Mouse (Mus musculus) natural killer cell, adult 2 months (primary cell): ENCODE measurements around the gene Tas2r119.

Source experiments
- DNase-seq, 2 experiments: peaks; one replicate each; pipeline ENCODE4 v3.0.0; 2022; ENCODE audit warnings: low spot score in 2 of 2

The Tas2r119 gene

GRCm38 (mm10) chr15:32225394-32225793 is 48.3 kb downstream of the Tas2r119 start:
- no peak for DNase-seq

- no peak for DNase-seq
These were observed 49.3 kb downstream of the Tas2r119 start for GRCm38 (mm10) chr15:32226381-32226780.

- DNase-seq: no peak
These were observed 49.9 kb downstream of the Tas2r119 start for GRCm38 (mm10) chr15:32226888-32227395.
